Mouse (Mus musculus) embryonic facial prominence, embryonic 14.5 days (tissue): ENCODE results near the gene Cmas. TPM values are rescaled to one million over a fixed set of nuclear protein-coding genes. Genes with fewer than 3 reads are reported as not detected.

Experiments used
- ATAC-seq: fragments of 200-750 bp; cut with Nextera tagmentation; 2 replicates; pipeline ENCODE4 v1.8.0; 2017; ENCODE audit warnings: low read depth, moderate number of reproducible peaks, moderate TSS enrichment
- DNase-seq: peaks from one replicate; pipeline ENCODE4 v3.0.0-alpha.2; 2015; ENCODE audit warnings: low spot score
- H3K27ac ChIP-seq: fragments of 300-500 bp; sonication (generic); replicated peaks from 2 replicates; pipeline ENCODE4 v1.5.1; 2014; ENCODE audit warnings: low read depth, mild to moderate bottlenecking, low read length, moderate library complexity
- H3K27me3 ChIP-seq: fragments of 300-500 bp; sonication (generic); replicated peaks from 2 replicates; pipeline ENCODE4 v1.6.1; 2014; ENCODE audit warnings: low read length; ENCODE audit not compliant: control insufficient read depth, insufficient read depth
- H3K36me3 ChIP-seq: fragments of 300-500 bp; sonication (generic); 2 replicates; pipeline ENCODE4 v1.6.1; 2014; ENCODE audit warnings: low read length, mixed read lengths; ENCODE audit not compliant: control insufficient read depth, insufficient read depth
- H3K4me1 ChIP-seq: fragments of 300-500 bp; sonication (generic); 2 replicates; pipeline ENCODE4 v1.6.1; 2014; ENCODE audit warnings: antibody characterized with exemption, low read length; ENCODE audit not compliant: control insufficient read depth, insufficient read depth
- H3K4me2 ChIP-seq: fragments of 300-500 bp; sonication (generic); 2 replicates; pipeline ENCODE4 v1.6.1; 2014; ENCODE audit warnings: low read depth, mild to moderate bottlenecking, low read length, moderate library complexity, mixed read lengths
- H3K4me3 ChIP-seq: fragments of 300-500 bp; sonication (generic); 2 replicates; pipeline ENCODE4 v1.5.1; 2014; ENCODE audit warnings: low read depth, mild to moderate bottlenecking, low read length
- H3K9ac ChIP-seq: fragments of 300-500 bp; sonication (generic); 2 replicates; pipeline ENCODE4 v1.6.1; 2014; ENCODE audit warnings: low read depth, mild to moderate bottlenecking, low read length, moderate library complexity, mixed read lengths
- H3K9me3 ChIP-seq: fragments of 300-500 bp; sonication (generic); 2 replicates; pipeline ENCODE4 v1.6.1; 2016; ENCODE audit warnings: low read length; ENCODE audit not compliant: control insufficient read depth
- WGBS: fragments of 180-500 bp; shearing (Covaris S2); extraction: QIAGEN DNeasy Blood & Tissue Kit; methylation state at CpG from one replicate; pipeline ENCODE4 v1.1.7; 2014; 5-methylcytosine and 5-hydroxymethylcytosine counted together
- polyA plus RNA-seq: library from polyadenylated mRNA; unstranded; fragments of >200 nt; fragmentation: Nextera tagmentation; extraction: Ambion mirVana; gene quantifications from 2 replicates; pipeline ENCODE4 v1.2.1, GENCODE M21; 2014

The Cmas gene
- 95.2 and 95.6 TPM in 2 replicates for polyA plus RNA-seq

DNA sequence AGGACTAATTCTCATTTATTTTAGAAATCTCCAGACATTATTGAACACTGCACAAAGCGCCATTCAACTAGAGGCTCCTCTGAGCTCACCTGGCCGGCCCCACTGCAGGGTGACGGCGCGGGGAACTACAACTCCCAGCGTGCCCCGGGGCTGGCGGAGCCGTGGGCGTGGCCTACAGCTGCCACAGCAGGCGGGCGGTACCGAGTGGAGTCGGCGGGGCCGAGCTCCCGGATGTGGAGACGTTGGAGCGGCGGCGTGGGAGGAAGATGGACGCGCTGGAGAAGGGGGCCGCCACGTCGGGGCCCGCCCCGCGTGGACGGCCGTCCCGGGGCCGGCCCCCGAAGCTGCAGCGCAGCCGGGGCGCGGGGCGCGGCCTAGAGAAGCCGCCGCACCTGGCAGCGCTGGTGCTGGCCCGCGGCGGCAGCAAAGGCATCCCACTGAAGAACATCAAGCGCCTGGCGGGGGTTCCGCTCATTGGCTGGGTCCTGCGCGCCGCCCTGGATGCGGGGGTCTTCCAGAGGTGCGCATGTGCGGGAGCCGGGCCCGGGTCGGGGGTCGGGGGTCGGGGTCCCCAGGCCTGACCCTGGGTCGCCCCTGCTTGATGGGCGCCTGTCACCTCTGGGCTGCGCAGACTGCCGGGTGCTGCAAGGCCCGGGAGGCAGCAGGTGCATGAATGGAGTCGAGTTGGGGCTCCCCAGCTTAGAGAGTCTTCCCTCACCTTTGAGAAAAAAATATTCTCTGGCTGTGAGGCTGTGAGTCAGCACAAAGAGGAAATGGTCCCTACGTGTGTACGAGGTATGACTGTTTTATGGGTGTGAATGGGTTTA, at the start of gene Cmas:
Cmas (plus strand) TSS at position 180 of the 827 bp plus-strand sequence.
- H3K36me3 ChIP-seq: peaks cover 15% of the 10 kb centered on the region; the same call in 1 of the 2 replicates
- ATAC-seq: peak; percentile 98
- H3K9ac ChIP-seq: peak within 1 kb of the TSS; percentile 90
- peaks cover 11% of the 10 kb centered on the region for H3K4me1 ChIP-seq
- DNase-seq: peak; percentile 95
- H3K27me3 ChIP-seq: peaks cover 10% of the 10 kb centered on the region
- no peaks in the 10 kb centered on the region for H3K9me3 ChIP-seq
- under 1% methylated on average over 28 of the region's 68 CpGs for WGBS
- peak within 1 kb of the TSS; percentile 78 for H3K4me2 ChIP-seq
- peak within 1 kb of the TSS; percentile 84 for H3K4me3 ChIP-seq
- peak within 1 kb of the TSS; percentile 72 for H3K27ac ChIP-seq

- H3K4me2 ChIP-seq: no peak overlapping the region
- WGBS: 78% methylated on average over 3 of the region's 3 CpGs
- 0 out of 2 replicates have a peak, but pooled peaks cover 3% of the 10 kb centered on the region for H3K9me3 ChIP-seq
- no peak for ATAC-seq
- H3K4me1 ChIP-seq: peaks cover 7% of the 10 kb centered on the region; the same call in 1 of the 2 replicates
- no peaks in the 10 kb centered on the region for H3K27me3 ChIP-seq
- no peak for DNase-seq
- H3K36me3 ChIP-seq: no peaks in the 10 kb centered on the region
- H3K27ac ChIP-seq: no peak overlapping the region
- H3K4me3 ChIP-seq: no peak overlapping the region
- H3K9ac ChIP-seq: no peak overlapping the region
These were observed 49.8 kb upstream of the Cmas start for GRCm38 (mm10) chr6:142706688-142707087.

DNA sequence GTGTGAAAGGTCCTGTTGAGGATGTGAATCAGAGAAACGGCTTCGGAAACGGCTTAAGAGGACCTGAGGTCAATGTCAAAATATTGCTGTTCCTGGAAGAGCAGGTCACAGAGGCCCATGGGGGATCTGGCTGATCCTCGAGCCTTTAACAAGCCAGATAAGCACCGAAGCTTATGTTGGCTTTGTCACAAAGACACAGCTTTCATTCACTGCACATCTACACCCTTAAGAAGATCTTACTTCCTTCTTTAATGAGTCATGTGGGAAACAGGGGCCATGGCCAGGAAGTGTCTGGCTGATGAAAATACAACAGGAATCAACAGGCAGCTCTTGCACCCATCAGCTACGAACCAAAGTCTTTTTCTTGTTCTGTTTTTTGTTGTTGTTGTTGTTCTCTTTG, 48.1 kb upstream of the Cmas start:
- 76% methylated on average over 6 of the region's 6 CpGs for WGBS
- Histone ChIP-seq H3K9me3 (0 out of 2 replicates have a peak, but pooled peaks cover 3% of the 10 kb centered on the region), H3K27ac (no peak overlapping the region), H3K36me3 (no peaks in the 10 kb centered on the region), H3K9ac (no peak overlapping the region), H3K27me3 (no peaks in the 10 kb centered on the region), H3K4me1 (no peaks in the 10 kb centered on the region; the same call in 1 of the 2 replicates), H3K4me3 (no peak overlapping the region), H3K4me2 (no peak overlapping the region)
- ATAC-seq (no peak), DNase-seq (no peak)

DNA sequence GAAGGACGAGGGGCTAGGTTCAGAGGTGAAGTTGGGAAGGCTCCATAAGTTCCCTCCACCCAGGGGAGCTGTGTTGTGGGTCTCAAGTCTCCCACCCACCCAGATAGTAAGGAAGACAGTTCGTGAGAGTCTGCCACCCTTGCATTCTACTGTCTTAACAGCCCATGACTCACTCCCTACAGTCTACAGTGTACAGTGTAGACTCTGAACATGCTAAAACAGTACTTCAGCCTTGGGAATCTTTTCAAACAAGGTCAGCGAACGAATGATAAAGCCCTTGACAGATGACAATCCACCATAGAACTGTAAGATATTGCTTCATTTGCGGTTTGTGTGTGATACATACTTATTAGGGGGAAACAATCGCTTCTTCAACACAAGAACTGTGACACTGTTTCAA, 45.8 kb upstream of the Cmas start:
- no peak overlapping the region for H3K27ac ChIP-seq
- ATAC-seq: no peak
- 75% methylated on average over 6 of the region's 6 CpGs for WGBS
- no peaks in the 10 kb centered on the region; the same call in 1 of the 2 replicates for H3K4me1 ChIP-seq
- H3K4me3 ChIP-seq: no peak overlapping the region
- H3K4me2 ChIP-seq: no peak overlapping the region
- H3K36me3 ChIP-seq: no peaks in the 10 kb centered on the region
- no peak for DNase-seq
- H3K9me3 ChIP-seq: 0 out of 2 replicates have a peak, but pooled peaks cover 3% of the 10 kb centered on the region
- H3K27me3 ChIP-seq: no peaks in the 10 kb centered on the region
- no peak overlapping the region for H3K9ac ChIP-seq

- WGBS: 31% methylated on average over 4 of the region's 4 CpGs
- Histone ChIP-seq H3K9ac (no peak overlapping the region), H3K4me1 (no peaks in the 10 kb centered on the region; the same call in 1 of the 2 replicates), H3K9me3 (0 out of 2 replicates have a peak, but pooled peaks cover 3% of the 10 kb centered on the region), H3K4me3 (no peak overlapping the region), H3K27me3 (no peaks in the 10 kb centered on the region), H3K36me3 (no peaks in the 10 kb centered on the region), H3K4me2 (no peak overlapping the region), H3K27ac (no peak overlapping the region)
- ATAC-seq (no peak), DNase-seq (no peak)
These were observed 45.4 kb upstream of the Cmas start for GRCm38 (mm10) chr6:142711106-142711505.

DNA sequence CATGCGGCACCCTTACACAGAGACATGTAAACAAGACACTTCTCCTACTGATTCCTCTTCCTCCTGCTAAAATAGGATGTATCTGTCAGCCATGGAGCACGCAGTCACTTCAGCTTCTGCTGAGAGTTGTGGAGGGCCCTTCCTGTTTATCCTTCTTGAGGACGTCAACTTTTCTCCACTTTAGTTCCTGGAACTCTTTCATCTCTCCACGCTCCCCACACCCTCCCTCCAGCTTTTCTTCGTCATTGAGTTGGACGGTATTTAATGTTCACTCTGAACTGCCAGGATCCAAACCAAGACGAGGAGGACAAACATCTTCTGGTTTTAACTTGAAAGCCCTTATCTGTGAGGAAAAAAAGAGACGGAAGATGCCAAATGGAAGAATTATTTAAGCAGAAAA, 41.5 kb upstream of the Cmas start:
- WGBS: 81% methylated on average over 8 of the region's 8 CpGs
- ATAC-seq (no peak), DNase-seq (no peak)
- H3K27me3 ChIP-seq: no peaks in the 10 kb centered on the region
- no peaks in the 10 kb centered on the region; the same call in 1 of the 2 replicates for H3K4me1 ChIP-seq
- no peak overlapping the region for H3K9ac ChIP-seq
- H3K9me3 ChIP-seq: no peaks in the 10 kb centered on the region
- no peak overlapping the region for H3K4me3 ChIP-seq
- no peaks in the 10 kb centered on the region for H3K36me3 ChIP-seq
- no peak overlapping the region for H3K27ac ChIP-seq
- no peak overlapping the region for H3K4me2 ChIP-seq

GRCm38 (mm10) chr6:142717186-142717585, 39.3 kb upstream of the Cmas start:
- H3K9ac ChIP-seq: no peak overlapping the region
- no peaks in the 10 kb centered on the region for H3K27me3 ChIP-seq
- DNase-seq (no peak), ATAC-seq (no peak)
- WGBS: 69% methylated on average over 4 of the region's 4 CpGs
- no peak overlapping the region for H3K4me2 ChIP-seq
- no peaks in the 10 kb centered on the region for H3K9me3 ChIP-seq
- H3K4me3 ChIP-seq: no peak overlapping the region
- no peaks in the 10 kb centered on the region for H3K36me3 ChIP-seq
- no peak overlapping the region for H3K27ac ChIP-seq
- no peaks in the 10 kb centered on the region; the same call in 1 of the 2 replicates for H3K4me1 ChIP-seq

DNA sequence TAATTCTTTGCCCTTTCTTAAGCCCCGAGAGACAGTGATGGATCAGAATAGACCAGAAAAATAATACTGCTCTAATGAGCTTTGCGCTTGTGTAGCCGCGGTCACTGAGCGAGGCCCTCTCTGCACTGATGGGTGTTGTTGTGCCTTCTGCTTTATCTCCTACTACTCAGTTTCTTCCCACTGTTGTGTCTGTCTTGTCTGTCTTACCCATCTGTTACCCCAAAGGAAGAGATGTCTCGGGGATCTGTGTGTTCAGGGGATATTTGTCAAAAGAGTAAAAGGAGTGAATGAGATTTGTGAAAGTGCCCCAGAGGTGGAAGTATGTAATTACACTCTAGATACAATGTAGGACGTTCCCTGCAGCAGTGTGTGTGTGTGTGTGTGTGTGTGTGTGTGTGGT, 38.3 kb upstream of the Cmas start:
- Histone ChIP-seq H3K9ac (no peak overlapping the region), H3K9me3 (no peaks in the 10 kb centered on the region), H3K4me2 (no peak overlapping the region), H3K27me3 (no peaks in the 10 kb centered on the region), H3K4me3 (no peak overlapping the region), H3K27ac (no peak overlapping the region), H3K4me1 (no peaks in the 10 kb centered on the region), H3K36me3 (no peaks in the 10 kb centered on the region)
- 70% methylated on average over 7 of the region's 7 CpGs for WGBS
- ATAC-seq (no peak), DNase-seq (no peak)
